ENCODE assay signal across 8 mouse cellular contexts in the genomic region with DNA sequence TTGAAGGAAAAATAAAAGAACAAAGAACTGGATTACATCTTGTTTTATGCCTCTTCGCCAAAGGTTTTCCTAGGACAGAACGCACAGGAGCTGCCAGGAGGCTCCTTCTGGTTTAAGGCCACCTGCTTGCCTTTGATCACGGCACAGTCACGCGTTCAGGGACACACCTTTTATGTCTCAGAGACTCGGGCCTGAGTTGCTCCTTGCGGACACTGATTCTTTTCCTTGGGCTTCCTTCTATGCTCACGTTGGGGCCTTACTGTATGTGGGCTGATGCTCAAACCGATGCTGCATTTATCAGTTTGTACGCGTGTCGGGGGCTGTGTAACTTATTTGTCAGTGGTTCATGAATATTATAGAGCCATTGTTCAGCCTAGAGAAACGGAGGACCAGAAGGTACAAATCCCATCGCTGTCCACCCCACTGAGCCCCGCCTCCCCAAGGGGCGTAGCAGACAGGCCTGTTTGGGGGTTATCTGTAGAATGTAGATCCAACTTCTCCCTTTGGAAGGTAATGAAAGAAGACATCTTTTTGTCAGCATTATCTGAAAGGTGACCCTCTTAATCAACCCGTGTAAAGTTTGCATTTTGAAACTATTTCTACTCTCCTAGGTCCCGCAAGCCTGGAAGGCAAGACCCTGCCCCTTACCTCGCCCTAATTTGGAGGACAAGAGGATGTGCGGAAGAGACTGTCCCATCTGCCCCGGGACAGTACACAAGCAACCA. TPM values are rescaled to one million over a fixed set of nuclear protein-coding genes. Genes with fewer than 3 reads are reported as not detected.
DNase-seq lines count a peak whose midpoint lies in the region; ATAC-seq and TF ChIP-seq lines count a peak whose summit lies in the region.

No protein-coding gene starts in this region.

- H3K27ac ChIP-seq in forebrain, embryonic 10.5 days = no peak overlapping the region
- H3K27ac ChIP-seq in intestine, embryonic 15.5 days = no peak overlapping the region
- H3K27ac ChIP-seq in midbrain, postnatal 0 days (ENCODE audit: low read depth, low read length) = no peak overlapping the region

- ATAC-seq in intestine, embryonic 15.5 days = no peak
- no peak for ATAC-seq in midbrain, postnatal 0 days (ENCODE audit: low FRiP score)

- no peaks in the 10 kb centered on the region for H3K36me3 ChIP-seq in forebrain, embryonic 10.5 days (replicated peaks)
- H3K36me3 ChIP-seq in intestine, embryonic 15.5 days = no peaks in the 10 kb centered on the region
- H3K36me3 ChIP-seq in midbrain, postnatal 0 days (ENCODE audit: insufficient read depth, low read length) = no peaks in the 10 kb centered on the region

- no peak for TF ChIP-seq CTCF in midbrain, postnatal 0 days (IDR thresholded peaks at IDR 0.05)

- peak overlapping the region; percentile 36; the same call in 1 of the 2 replicates for H3K9ac ChIP-seq in intestine, embryonic 15.5 days
- 0 out of 2 replicates have a peak overlapping the region, but pooled peaks have one; percentile 33 for H3K9ac ChIP-seq in midbrain, postnatal 0 days (replicated peaks; ENCODE audit: low read length, poor library complexity, severe bottlenecking)

- H3K4me3 ChIP-seq in forebrain, embryonic 10.5 days = peak overlapping the region; percentile 55
- H3K4me3 ChIP-seq in intestine, embryonic 15.5 days (replicated peaks) = peak overlapping the region; percentile 39
- peak overlapping the region; percentile 28 for H3K4me3 ChIP-seq in midbrain, postnatal 0 days (ENCODE audit: low read depth, low read length)

- H3K9me3 ChIP-seq in forebrain, embryonic 10.5 days = no peaks in the 10 kb centered on the region
- no peaks in the 10 kb centered on the region for H3K9me3 ChIP-seq in intestine, embryonic 15.5 days
- H3K9me3 ChIP-seq in midbrain, postnatal 0 days (ENCODE audit: low read length) = no peaks in the 10 kb centered on the region

- H3K4me1 ChIP-seq in forebrain, embryonic 10.5 days = peaks cover 16% of the 10 kb centered on the region
- peaks cover 10% of the 10 kb centered on the region; the same call in 1 of the 2 replicates for H3K4me1 ChIP-seq in intestine, embryonic 15.5 days (replicated peaks)
- H3K4me1 ChIP-seq in midbrain, postnatal 0 days (ENCODE audit: insufficient read depth, low read length) = peaks cover 8% of the 10 kb centered on the region; the same call in 1 of the 2 replicates

- DNase-seq in kidney, postnatal 4 days = peak; percentile 18 to 31
- no peak for DNase-seq in kidney, postnatal 14 days
- no peak for DNase-seq in forebrain, embryonic 10.5 days (ENCODE audit: extremely low spot score, low spot score)
- no peak for DNase-seq in midbrain, postnatal 0 days (ENCODE audit: low spot score)
- no peak for DNase-seq in thymus, postnatal 10 days (ENCODE audit: low spot score in 2 of 2)
- DNase-seq in embryo, embryonic 10 days (ENCODE audit: low spot score) = no peak
- DNase-seq in thymus, postnatal 36 days = no peak

- peaks cover 60% of the 10 kb centered on the region for H3K27me3 ChIP-seq in forebrain, embryonic 10.5 days (ENCODE audit: poor library complexity, severe bottlenecking)
- no peaks in the 10 kb centered on the region for H3K27me3 ChIP-seq in intestine, embryonic 15.5 days (replicated peaks)
- H3K27me3 ChIP-seq in midbrain, postnatal 0 days (ENCODE audit: insufficient read depth, low read length) = peaks cover 15% of the 10 kb centered on the region; the same call in 1 of the 2 replicates

- WGBS in forebrain, embryonic 10.5 days = 18% methylated on average over 21 of the region's 21 CpGs
- WGBS in intestine, embryonic 15.5 days = 42% methylated on average over 21 of the region's 21 CpGs
- WGBS in midbrain, postnatal 0 days = 24% methylated on average over 21 of the region's 21 CpGs

- peak overlapping the region; percentile 86 for H3K4me2 ChIP-seq in intestine, embryonic 15.5 days (replicated peaks)
- H3K4me2 ChIP-seq in midbrain, postnatal 0 days (ENCODE audit: low read depth, low read length, poor library complexity, severe bottlenecking) = peak overlapping the region; percentile 57

RNA-seq across cellular contexts. Expression of a gene that starts 0.8 kb away (rescaled TPM):
- 1.0 and 1.3 TPM in 2 replicates for polyA plus RNA-seq in forebrain, embryonic 10.5 days (2016; fragmentation: Nextera tagmentation; extraction: Ambion mirVana)
- polyA plus RNA-seq in intestine, embryonic 15.5 days (2015; fragmentation: Nextera tagmentation; extraction: Ambion mirVana) = 2.0 and 2.3 TPM in 2 replicates
- total RNA-seq in midbrain, postnatal 0 days (2014; rRNA removed) = 0.16 and 0.66 TPM in 2 replicates
- polyA plus RNA-seq in midbrain, postnatal 0 days (2015; fragmentation: Nextera tagmentation; extraction: Ambion mirVana) = 0.28 and 0.34 TPM in 2 replicates

Comparison
In these comparisons a context has a peak if more than half of its experiments do, and no peak if none do; other contexts are left out.
1. DNase-seq: peak in kidney, postnatal 4 days (2 of 2); none in kidney, postnatal 14 days (single experiment), forebrain, embryonic 10.5 days (single experiment), midbrain, postnatal 0 days (single experiment), thymus, postnatal 10 days (0 of 2), embryo, embryonic 10 days (single experiment) and thymus, postnatal 36 days (0 of 2).
2. Peak in every context shown above with its lines, with median percentiles within 50 percentile points of each other: H3K4me3 ChIP-seq.